Mouse (Mus musculus): Measurements from ENCODE around the gene Engase.

Gene Engase

DNA sequence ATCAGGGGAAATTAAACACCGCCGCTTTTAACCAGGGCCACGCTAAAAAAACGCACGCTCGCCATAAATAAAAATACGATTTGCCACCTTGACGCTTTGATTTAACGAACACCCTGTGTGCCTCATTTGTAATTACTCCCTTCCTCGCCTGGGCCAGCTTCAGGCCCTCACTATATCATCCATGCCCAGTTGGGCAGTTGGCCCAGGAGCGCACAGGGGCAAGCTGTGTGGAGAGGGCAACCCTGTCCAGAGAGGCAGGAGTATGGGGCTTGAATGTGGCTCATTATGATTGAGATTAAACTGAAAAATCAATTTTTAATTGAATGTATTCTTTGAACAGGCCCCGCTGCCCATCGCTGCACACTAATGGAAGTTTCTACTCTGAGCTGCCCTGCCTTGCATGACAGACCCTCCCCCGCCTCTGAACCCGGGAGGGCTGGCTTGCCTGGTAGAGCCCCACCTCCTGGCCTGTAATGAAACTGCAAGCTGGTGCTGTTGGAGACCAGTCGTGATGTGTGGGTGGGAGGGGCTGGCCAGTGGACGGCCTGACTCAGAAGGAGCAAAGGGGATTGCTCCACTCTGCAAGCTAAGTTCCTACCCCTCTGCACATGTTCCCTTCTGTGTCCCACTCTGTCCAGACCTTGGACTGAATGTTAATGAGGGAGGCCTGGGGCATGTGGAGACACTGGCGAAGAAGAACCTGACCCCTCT lies 57.9 kb downstream of the Engase start:
- peak; percentile 86 to 92 for DNase-seq

GRCm38 (mm10) chr11:118538008-118538407 lies 61.4 kb downstream of the Engase start:
- DNase-seq = no peak
